In genomic region chr12:76837101-76837843, GRCm38 (mm10) we compare ENCODE assay signal across 8 mouse cellular contexts. TPM values are rescaled to one million over a fixed set of nuclear protein-coding genes. Genes with fewer than 3 reads are reported as not detected.
DNase-seq lines count a peak whose midpoint lies in the region; ATAC-seq and TF ChIP-seq lines count a peak whose summit lies in the region.

No protein-coding gene starts in this region.

- H3K36me3 ChIP-seq in embryonic facial prominence, embryonic 14.5 days (ENCODE audit: control insufficient read depth, insufficient read depth, low read length) = no peaks in the 10 kb centered on the region
- H3K36me3 ChIP-seq in limb, embryonic 14.5 days (ENCODE audit: control insufficient read depth, insufficient read depth, low read length) = no peaks in the 10 kb centered on the region
- H3K36me3 ChIP-seq in midbrain, postnatal 0 days (ENCODE audit: insufficient read depth, low read length) = no peaks in the 10 kb centered on the region

- TF ChIP-seq CTCF in midbrain, postnatal 0 days (IDR thresholded peaks at IDR 0.05) = peak; percentile 90

- peak overlapping the region; percentile 72 for H3K4me2 ChIP-seq in embryonic facial prominence, embryonic 14.5 days (ENCODE audit: low read depth, low read length)
- peak overlapping the region; percentile 80 for H3K4me2 ChIP-seq in limb, embryonic 14.5 days (replicated peaks; ENCODE audit: low read depth, low read length, severe bottlenecking)
- peak overlapping the region; percentile 62 for H3K4me2 ChIP-seq in midbrain, postnatal 0 days (ENCODE audit: low read depth, low read length, poor library complexity, severe bottlenecking)

- DNase-seq in 3T3-L1 (ENCODE audit: low read depth, low spot score) = peak; percentile 98
- peak; percentile 90 to 93 for DNase-seq in adrenal gland, postnatal 4 days (ENCODE audit: low spot score in 2 of 2)
- DNase-seq in embryonic facial prominence, embryonic 14.5 days (ENCODE audit: low spot score) = peak; percentile 98
- peak; percentile 96 for DNase-seq in heart, adult 8-10 months (ENCODE audit: low spot score)
- DNase-seq in kidney, adult 9 months = peak; percentile 99
- peak; percentile 99 for DNase-seq in limb, embryonic 14.5 days (ENCODE audit: low spot score)
- peak; percentile 98 for DNase-seq in midbrain, postnatal 0 days (ENCODE audit: low spot score)
- peak; percentile 90 to 94 for DNase-seq in spleen, postnatal 14 days (ENCODE audit: low spot score in 2 of 2)

- H3K4me3 ChIP-seq in embryonic facial prominence, embryonic 14.5 days (ENCODE audit: low read depth, low read length) = peak overlapping the region; percentile 65
- H3K4me3 ChIP-seq in limb, embryonic 14.5 days (replicated peaks; ENCODE audit: low read length) = peak overlapping the region; percentile 73
- peak overlapping the region; percentile 52 for H3K4me3 ChIP-seq in midbrain, postnatal 0 days (ENCODE audit: low read depth, low read length)

- H3K27me3 ChIP-seq in embryonic facial prominence, embryonic 14.5 days (replicated peaks; ENCODE audit: control insufficient read depth, insufficient read depth, low read length) = no peaks in the 10 kb centered on the region
- H3K27me3 ChIP-seq in limb, embryonic 14.5 days (ENCODE audit: control insufficient read depth, insufficient read depth, low read length) = no peaks in the 10 kb centered on the region; the same call in 1 of the 2 replicates
- no peaks in the 10 kb centered on the region for H3K27me3 ChIP-seq in midbrain, postnatal 0 days (ENCODE audit: insufficient read depth, low read length)

- H3K4me1 ChIP-seq in embryonic facial prominence, embryonic 14.5 days (ENCODE audit: control insufficient read depth, insufficient read depth, low read length) = peaks cover 10% of the 10 kb centered on the region; the same call in 1 of the 2 replicates
- H3K4me1 ChIP-seq in limb, embryonic 14.5 days (ENCODE audit: control insufficient read depth, insufficient read depth, low read length) = 0 out of 2 replicates have a peak, but pooled peaks cover 3% of the 10 kb centered on the region
- peaks cover 4% of the 10 kb centered on the region; the same call in 1 of the 2 replicates for H3K4me1 ChIP-seq in midbrain, postnatal 0 days (ENCODE audit: insufficient read depth, low read length)

- 2% methylated on average over 43 of the region's 43 CpGs for WGBS in embryonic facial prominence, embryonic 14.5 days
- WGBS in limb, embryonic 14.5 days = under 1% methylated on average over 43 of the region's 43 CpGs
- WGBS in midbrain, postnatal 0 days = under 1% methylated on average over 43 of the region's 43 CpGs

- peak; percentile 5; the same call in 1 of the 2 replicates for TF ChIP-seq POLR2A in limb, embryonic 14.5 days (IDR thresholded peaks at IDR 0.05; ENCODE audit: borderline replicate concordance, extremely low read depth, insufficient read depth, insufficient read length)

- H3K9me3 ChIP-seq in embryonic facial prominence, embryonic 14.5 days (ENCODE audit: control insufficient read depth, low read length) = no peaks in the 10 kb centered on the region
- no peaks in the 10 kb centered on the region for H3K9me3 ChIP-seq in limb, embryonic 14.5 days (ENCODE audit: control insufficient read depth, low read length)
- H3K9me3 ChIP-seq in midbrain, postnatal 0 days (ENCODE audit: low read length) = no peaks in the 10 kb centered on the region

- H3K27ac ChIP-seq in embryonic facial prominence, embryonic 14.5 days (replicated peaks; ENCODE audit: low read depth, low read length) = peak overlapping the region; percentile 81
- peak overlapping the region; percentile 74 for H3K27ac ChIP-seq in limb, embryonic 14.5 days (replicated peaks; ENCODE audit: low read depth, low read length)
- H3K27ac ChIP-seq in midbrain, postnatal 0 days (ENCODE audit: low read depth, low read length) = peak overlapping the region; percentile 59

- H3K9ac ChIP-seq in embryonic facial prominence, embryonic 14.5 days (ENCODE audit: low read depth, low read length) = peak overlapping the region; percentile 71
- peak overlapping the region; percentile 78 for H3K9ac ChIP-seq in limb, embryonic 14.5 days (ENCODE audit: low read depth, low read length, severe bottlenecking)
- peak overlapping the region; percentile 68 for H3K9ac ChIP-seq in midbrain, postnatal 0 days (replicated peaks; ENCODE audit: low read length, poor library complexity, severe bottlenecking)

- peak; percentile 99 for ATAC-seq in embryonic facial prominence, embryonic 14.5 days (ENCODE audit: low read depth)
- peak; percentile 97 for ATAC-seq in limb, embryonic 14.5 days (ENCODE audit: low FRiP score, low read depth)
- ATAC-seq in midbrain, postnatal 0 days (ENCODE audit: low FRiP score) = peak; percentile 97

RNA-seq across cellular contexts. Expression of gene Rab15, which starts 14.6 kb away (rescaled TPM):
- 10 to 100 TPM in 1 of 2 experiments, 1 to 10 TPM in 1; 6.4 to 10.1 TPM for total RNA-seq in adrenal gland, postnatal 4 days (2021)
- 26.5 and 27.7 TPM in 2 replicates for polyA plus RNA-seq in embryonic facial prominence, embryonic 14.5 days (2014; fragmentation: Nextera tagmentation; extraction: Ambion mirVana)
- under 1 TPM; 0.25 to 0.92 (median 0.32) TPM for total RNA-seq in heart, adult 8-10 months (2022)
- 22.2 and 23.3 TPM in 2 replicates for polyA plus RNA-seq in limb, embryonic 14.5 days (2012; rRNA removed)
- 22.2 and 24.9 TPM in 2 replicates for polyA plus RNA-seq in limb, embryonic 14.5 days (2014; fragmentation: Nextera tagmentation; extraction: Ambion mirVana)
- 91.1 and 122 TPM in 2 replicates for total RNA-seq in midbrain, postnatal 0 days (2014; rRNA removed)
- polyA plus RNA-seq in midbrain, postnatal 0 days (2015; fragmentation: Nextera tagmentation; extraction: Ambion mirVana) = 57.2 and 58.9 TPM in 2 replicates

RNA-seq across cellular contexts. Expression of gene Gpx2, which starts 41.9 kb away (rescaled TPM):
- not detected for total RNA-seq in adrenal gland, postnatal 4 days (2021)
- polyA plus RNA-seq in embryonic facial prominence, embryonic 14.5 days (2014; fragmentation: Nextera tagmentation; extraction: Ambion mirVana) = 4.2 and 6.8 TPM in 2 replicates
- total RNA-seq in heart, adult 8-10 months (2022) = not detected
- 0.13 and 0.20 TPM in 2 replicates for polyA plus RNA-seq in limb, embryonic 14.5 days (2012; rRNA removed)
- not detected in 2 replicates for polyA plus RNA-seq in limb, embryonic 14.5 days (2014; fragmentation: Nextera tagmentation; extraction: Ambion mirVana)
- 0.33 TPM in 1 of 2 replicates, not detected in the other for total RNA-seq in midbrain, postnatal 0 days (2014; rRNA removed)
- polyA plus RNA-seq in midbrain, postnatal 0 days (2015; fragmentation: Nextera tagmentation; extraction: Ambion mirVana) = 0.21 TPM in 1 of 2 replicates, not detected in the other

Comparison
In these comparisons a context has a peak if more than half of its experiments do, and no peak if none do; other contexts are left out.
1. Peak in every context shown above with its lines: DNase-seq, ATAC-seq, H3K4me3 ChIP-seq and H3K27ac ChIP-seq.